Mouse (Mus musculus): ENCODE data around the gene Dctn3. TPM values are rescaled to one million over a fixed set of nuclear protein-coding genes. Genes with fewer than 3 reads are reported as not detected.
"Not testable (repeated sequence)": the region's sequence is repeated elsewhere in the genome, so short reads cannot be mapped to it uniquely, and the experiment has no call there.

Gene Dctn3
- polyA plus RNA-seq (2015; fragmentation: Nextera tagmentation; extraction: Ambion mirVana), result 124 and 130 TPM in 2 replicates

GRCm38 (mm10) chr4:41722918-41723351 is at the start of gene Dctn3:
Dctn3 (minus strand) TSS chr4:41723170.
- peak within 1 kb of the TSS; percentile 69 for H3K4me2 ChIP-seq
- peaks cover 8% of the 10 kb centered on the region for H3K36me3 ChIP-seq
- peak within 1 kb of the TSS; percentile 56 for H3K9ac ChIP-seq
- H3K27ac ChIP-seq, result no peak within 1 kb of the TSS
- H3K9me3 ChIP-seq, result no peaks in the 10 kb centered on the region
- H3K27me3 ChIP-seq (replicated peaks), result peaks cover 44% of the 10 kb centered on the region
- peak within 1 kb of the TSS; percentile 64 for H3K4me3 ChIP-seq (replicated peaks)
- peaks cover 10% of the 10 kb centered on the region; the same call in 1 of the 2 replicates for H3K4me1 ChIP-seq
- WGBS, result 0% methylated on average over 27 of the region's 27 CpGs
- ATAC-seq (ENCODE audit: insufficient read depth, low FRiP score, low read depth), result peak; percentile 95

GRCm38 (mm10) chr4:41767301-41767700 is 44.3 kb upstream of the Dctn3 start:
- H3K4me1 ChIP-seq; H3K27ac ChIP-seq; H3K4me3 ChIP-seq (replicated peaks); H3K36me3 ChIP-seq; H3K27me3 ChIP-seq (replicated peaks); H3K9me3 ChIP-seq; H3K9ac ChIP-seq; ATAC-seq (ENCODE audit: insufficient read depth, low FRiP score, low read depth); H3K4me2 ChIP-seq: not testable (repeated sequence)
- WGBS, result 72% methylated on average over 10 of the region's 10 CpGs

GRCm38 (mm10) chr4:41763176-41763575 is 40.2 kb upstream of the Dctn3 start:
- not testable (repeated sequence) for H3K4me3 ChIP-seq (replicated peaks); H3K9ac ChIP-seq; H3K27me3 ChIP-seq (replicated peaks); H3K9me3 ChIP-seq; ATAC-seq (ENCODE audit: insufficient read depth, low FRiP score, low read depth); H3K27ac ChIP-seq; H3K36me3 ChIP-seq
- H3K4me2 ChIP-seq, result peak overlapping the region; percentile 61; the same call in 1 of the 2 replicates
- H3K4me1 ChIP-seq, result peaks cover 32% of the 10 kb centered on the region
- 69% methylated on average over 4 of the region's 6 CpGs for WGBS

GRCm38 (mm10) chr4:41762688-41763114 is 39.7 kb upstream of the Dctn3 start:
- peak overlapping the region; percentile 54; the same call in 1 of the 2 replicates for H3K4me3 ChIP-seq (replicated peaks)
- H3K9me3 ChIP-seq; H3K36me3 ChIP-seq; ATAC-seq (ENCODE audit: insufficient read depth, low FRiP score, low read depth); H3K27me3 ChIP-seq (replicated peaks); H3K9ac ChIP-seq: not testable (repeated sequence)
- 38% methylated on average over 8 of the region's 8 CpGs for WGBS
- H3K4me2 ChIP-seq, result peak overlapping the region; percentile 61
- peaks cover 32% of the 10 kb centered on the region for H3K4me1 ChIP-seq
- H3K27ac ChIP-seq, result peak overlapping the region; percentile 93

- Histone ChIP-seq H3K4me1 (peaks cover 32% of the 10 kb centered on the region), H3K4me2 (peak overlapping the region; percentile 61), H3K36me3 (no peaks in the 10 kb centered on the region), H3K9me3 (no peaks in the 10 kb centered on the region), H3K4me3 (replicated peaks) (peak overlapping the region; percentile 54), H3K9ac (peak overlapping the region; percentile 9; the same call in 1 of the 2 replicates), H3K27me3 (replicated peaks) (no peaks in the 10 kb centered on the region), H3K27ac (peak overlapping the region; percentile 93)
- 35% methylated on average over 8 of the region's 8 CpGs for WGBS
- ATAC-seq (ENCODE audit: insufficient read depth, low FRiP score, low read depth), result peak; percentile 23; the same call in 1 of the 2 replicates
Measured at GRCm38 (mm10) chr4:41762099-41762687, 39.2 kb upstream of the Dctn3 start.

GRCm38 (mm10) chr4:41761680-41762079 is 38.7 kb upstream of the Dctn3 start:
- Histone ChIP-seq H3K27me3 (replicated peaks) (no peaks in the 10 kb centered on the region), H3K4me1 (peaks cover 33% of the 10 kb centered on the region), H3K9ac (peak overlapping the region; percentile 9; the same call in 1 of the 2 replicates), H3K9me3 (no peaks in the 10 kb centered on the region), H3K4me2 (peak overlapping the region; percentile 61), H3K36me3 (no peaks in the 10 kb centered on the region), H3K4me3 (replicated peaks) (peak overlapping the region; percentile 54), H3K27ac (peak overlapping the region; percentile 93)
- ATAC-seq (ENCODE audit: insufficient read depth, low FRiP score, low read depth), result no peak

- H3K4me2 ChIP-seq, result peak overlapping the region; percentile 61
- H3K27me3 ChIP-seq (replicated peaks), result no peaks in the 10 kb centered on the region
- no peaks in the 10 kb centered on the region for H3K9me3 ChIP-seq
- 64% methylated on average over 4 of the region's 4 CpGs for WGBS
- ATAC-seq (ENCODE audit: insufficient read depth, low FRiP score, low read depth), result no peak
- no peaks in the 10 kb centered on the region for H3K36me3 ChIP-seq
- peak overlapping the region; percentile 54 for H3K4me3 ChIP-seq (replicated peaks)
- H3K4me1 ChIP-seq, result peaks cover 39% of the 10 kb centered on the region
- H3K9ac ChIP-seq, result peak overlapping the region; percentile 52; the same call in 1 of the 2 replicates
- peak overlapping the region; percentile 93 for H3K27ac ChIP-seq
Measured at GRCm38 (mm10) chr4:41760911-41761310, 37.9 kb upstream of the Dctn3 start.

GRCm38 (mm10) chr4:41760288-41760721 is 37.3 kb upstream of the Dctn3 start:
- Histone ChIP-seq H3K4me2 (peak overlapping the region; percentile 61), H3K36me3 (no peaks in the 10 kb centered on the region), H3K4me3 (replicated peaks) (peak overlapping the region; percentile 54), H3K27ac (peak overlapping the region; percentile 93), H3K4me1 (peaks cover 39% of the 10 kb centered on the region), H3K27me3 (replicated peaks) (no peaks in the 10 kb centered on the region), H3K9ac (peak overlapping the region; percentile 52), H3K9me3 (no peaks in the 10 kb centered on the region)
- under 1% methylated on average over 15 of the region's 15 CpGs for WGBS
- peak; percentile 90 for ATAC-seq (ENCODE audit: insufficient read depth, low FRiP score, low read depth)

GRCm38 (mm10) chr4:41759656-41760287 is 36.8 kb upstream of the Dctn3 start:
- no peaks in the 10 kb centered on the region for H3K36me3 ChIP-seq
- WGBS, result 29% methylated on average over 6 of the region's 6 CpGs
- no peaks in the 10 kb centered on the region for H3K9me3 ChIP-seq
- peak overlapping the region; percentile 52; the same call in 1 of the 2 replicates for H3K9ac ChIP-seq
- no peaks in the 10 kb centered on the region for H3K27me3 ChIP-seq (replicated peaks)
- H3K4me3 ChIP-seq (replicated peaks), result peak overlapping the region; percentile 54
- H3K27ac ChIP-seq, result peak overlapping the region; percentile 93
- peaks cover 39% of the 10 kb centered on the region for H3K4me1 ChIP-seq
- peak; percentile 10 for ATAC-seq (ENCODE audit: insufficient read depth, low FRiP score, low read depth)
- H3K4me2 ChIP-seq, result peak overlapping the region; percentile 61

- Histone ChIP-seq H3K4me1 (peaks cover 39% of the 10 kb centered on the region), H3K4me2 (no peak overlapping the region), H3K9ac (no peak overlapping the region), H3K27ac (peak overlapping the region; percentile 93), H3K36me3 (no peaks in the 10 kb centered on the region), H3K9me3 (no peaks in the 10 kb centered on the region), H3K4me3 (replicated peaks) (no peak overlapping the region), H3K27me3 (replicated peaks) (no peaks in the 10 kb centered on the region)
- WGBS, result 75% methylated on average over 9 of the region's 9 CpGs
- no peak for ATAC-seq (ENCODE audit: insufficient read depth, low FRiP score, low read depth)
Measured at GRCm38 (mm10) chr4:41759206-41759605, 36.2 kb upstream of the Dctn3 start.

GRCm38 (mm10) chr4:41758701-41759100 is 35.7 kb upstream of the Dctn3 start:
- 87% methylated on average over 4 of the region's 4 CpGs for WGBS
- Histone ChIP-seq H3K9me3 (no peaks in the 10 kb centered on the region), H3K27ac (no peak overlapping the region), H3K36me3 (no peaks in the 10 kb centered on the region), H3K4me3 (replicated peaks) (no peak overlapping the region), H3K9ac (no peak overlapping the region), H3K4me2 (no peak overlapping the region), H3K4me1 (peaks cover 39% of the 10 kb centered on the region), H3K27me3 (replicated peaks) (no peaks in the 10 kb centered on the region)
- no peak for ATAC-seq (ENCODE audit: insufficient read depth, low FRiP score, low read depth)

GRCm38 (mm10) chr4:41758021-41758420 is 35.1 kb upstream of the Dctn3 start:
- Histone ChIP-seq H3K36me3 (no peaks in the 10 kb centered on the region), H3K9me3 (no peaks in the 10 kb centered on the region), H3K4me1 (peaks cover 39% of the 10 kb centered on the region), H3K27ac (no peak overlapping the region), H3K4me2 (no peak overlapping the region), H3K9ac (no peak overlapping the region), H3K27me3 (replicated peaks) (no peaks in the 10 kb centered on the region), H3K4me3 (replicated peaks) (no peak overlapping the region)
- ATAC-seq (ENCODE audit: insufficient read depth, low FRiP score, low read depth), result no peak
- WGBS, result 81% methylated on average over 11 of the region's 11 CpGs

Data from stomach, embryonic 15.5 days (tissue).